Mouse (Mus musculus) erythroblast, embryonic 14.5 days (primary cell): Measurements from ENCODE around the gene 1700057G04Rik.

ENCODE experiments used
- GATA1 ChIP-seq: IDR thresholded peaks from 2 replicates; pipeline ENCODE4 v1.6.1; 2012; ENCODE audit warnings: low read length, inconsistent platforms, mixed read lengths
- TAL1 ChIP-seq: IDR thresholded peaks from 3 replicates; pipeline ENCODE4 v1.6.1; 2012; ENCODE audit warnings: low read length, inconsistent platforms, mixed read lengths

DNA sequence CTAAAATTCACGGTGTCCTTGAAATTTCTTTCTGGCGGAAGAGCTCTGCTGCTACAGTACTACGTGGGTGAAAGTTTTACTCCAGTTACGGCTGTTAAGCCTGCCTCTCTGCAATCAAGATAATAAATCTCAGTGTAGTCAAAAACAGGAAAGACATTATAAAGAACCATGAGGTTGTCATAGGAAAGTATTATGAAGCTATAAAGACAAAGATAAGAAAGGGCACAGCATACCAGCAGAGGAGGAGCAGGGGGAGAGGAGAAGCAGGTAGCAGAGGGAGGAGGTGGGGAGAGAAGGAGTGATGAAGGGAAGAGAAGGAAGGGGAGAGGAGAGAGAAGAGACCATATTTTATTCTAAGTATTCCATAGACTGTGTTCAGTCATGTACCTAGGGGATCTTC, 64.7 kb downstream of the 1700057G04Rik start:
- TF ChIP-seq GATA1 = no peak
- no peak for TF ChIP-seq TAL1
